Mouse (Mus musculus) heart, postnatal 4 days (tissue): ENCODE data around the gene Nsdhl. TPM values are rescaled to one million over a fixed set of nuclear protein-coding genes. Genes with fewer than 3 reads are reported as not detected.

ENCODE experiments used
- DNase-seq: peaks from one replicate; pipeline ENCODE4 v3.0.0; 2021
- microRNA-seq, 2 experiments: library from miRNA; unstranded; fragments of <30 nt; microRNA quantifications; one replicate each; pipeline ENCODE4 v1.2.0; 2021 to 2022
- total RNA-seq, 2 experiments: library from RNA; stranded (reverse); gene quantifications; 2 replicates each; pipeline ENCODE4 v1.2.3; 2021

Nsdhl gene
- total RNA-seq, 2 experiments from 2014 or later = 15.9 to 16.3 TPM

- DNase-seq = no peak
These were observed 84.8 kb downstream of the Nsdhl start for GRCm38 (mm10) chrX:73003110-73003509.

DNA sequence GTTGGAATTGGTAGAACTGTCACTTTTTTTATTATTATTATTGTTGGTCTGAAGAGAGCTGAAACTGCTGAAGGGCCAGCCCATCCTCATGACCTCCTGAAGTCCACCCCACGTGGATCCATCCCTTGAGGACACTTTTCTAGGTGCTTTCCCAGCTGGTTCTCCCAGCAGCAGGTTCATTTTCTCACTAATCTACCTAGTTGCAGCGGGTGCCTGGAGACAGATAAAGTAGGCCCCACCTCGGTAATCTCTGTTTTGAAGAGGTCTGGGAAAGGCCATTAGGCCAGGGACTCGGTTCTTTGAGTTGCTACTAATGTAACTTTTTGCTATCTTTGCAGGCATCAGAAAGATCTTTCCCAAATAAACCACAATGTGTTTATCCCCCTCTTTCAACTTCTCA, 87.3 kb downstream of the Nsdhl start:
- DNase-seq = no peak

GRCm38 (mm10) chrX:73007597-73008479, 89.5 kb downstream of the Nsdhl start:
- peak; percentile 94 for DNase-seq

Small RNAs within 50 kb of the gene (microRNA-seq; reads per million reads assigned to microRNA genes)
- gene Mir2137 = 0.35 to 0.41 reads per million in 2 experiments

Other genes starting within 250 kb of the Nsdhl start
- under 1 TPM in 1 of 2 experiments, not detected in 1; 0.17 TPM for gene Gabrq, start 93.4 kb upstream of the Nsdhl start, total RNA-seq
- 10 to 100 TPM; 35.4 to 36.6 TPM for gene Cetn2, start 146 bp upstream of the Nsdhl start, total RNA-seq
- gene Zfp185, start 68.8 kb downstream of the Nsdhl start, total RNA-seq = 1 to 10 TPM; 2.3 to 2.6 TPM
- under 1 TPM; 0.14 to 0.19 TPM for gene Pnma5, start 118.5 kb downstream of the Nsdhl start, total RNA-seq
- gene Pnma3, start 146.2 kb downstream of the Nsdhl start, total RNA-seq = not detected
- 1 to 10 TPM in 1 of 2 experiments, not detected in 1; 1.0 TPM for gene Xlr4a, start 163.9 kb downstream of the Nsdhl start, total RNA-seq
- gene Xlr3a, start 178.5 kb downstream of the Nsdhl start, total RNA-seq = under 1 TPM; 0.60 to 0.72 TPM
- not detected for gene Gm14685, start 198.5 kb downstream of the Nsdhl start, total RNA-seq
- not detected for gene Xlr5b, start 230.2 kb downstream of the Nsdhl start, total RNA-seq
- gene DXBay18, start 230.9 kb downstream of the Nsdhl start, total RNA-seq = not detected